Mouse (Mus musculus) stomach, postnatal 0 days (tissue): ENCODE results near the gene Dnaic1. TPM values are rescaled to one million over a fixed set of nuclear protein-coding genes. Genes with fewer than 3 reads are reported as not detected.

Experiments used
- ATAC-seq: fragments of 200-750 bp; cut with Nextera tagmentation; 2 replicates; pipeline ENCODE4 v1.8.0; 2017; ENCODE audit not compliant: low FRiP score, low TSS enrichment
- DNase-seq: peaks from one replicate; pipeline ENCODE4 v3.0.0-alpha.2; 2016; ENCODE audit warnings: low spot score
- H3K27ac ChIP-seq: fragments of 300-500 bp; sonication (generic); replicated peaks from 2 replicates; pipeline ENCODE4 v1.5.1; 2014; ENCODE audit warnings: mild to moderate bottlenecking, control low read depth
- H3K27me3 ChIP-seq: fragments of 300-500 bp; sonication (generic); 2 replicates; pipeline ENCODE4 v1.6.1; 2014; ENCODE audit warnings: low read length; ENCODE audit not compliant: control insufficient read depth, insufficient read depth
- H3K36me3 ChIP-seq: fragments of 300-500 bp; sonication (generic); 2 replicates; pipeline ENCODE4 v1.6.1; 2014; ENCODE audit warnings: low read length, mixed read lengths; ENCODE audit not compliant: control insufficient read depth, insufficient read depth
- H3K4me1 ChIP-seq: fragments of 300-500 bp; sonication (generic); replicated peaks from 2 replicates; pipeline ENCODE4 v1.6.1; 2014; ENCODE audit warnings: antibody characterized with exemption; ENCODE audit not compliant: control insufficient read depth, insufficient read depth
- H3K4me2 ChIP-seq: fragments of 300-500 bp; sonication (generic); replicated peaks from 2 replicates; pipeline ENCODE4 v1.6.1; 2014; ENCODE audit warnings: low read depth, mild to moderate bottlenecking, control low read depth, moderate library complexity
- H3K4me3 ChIP-seq: fragments of 300-500 bp; sonication (generic); 2 replicates; pipeline ENCODE4 v1.5.1; 2014; ENCODE audit warnings: low read depth, low read length, control low read depth
- H3K9ac ChIP-seq: fragments of 300-500 bp; sonication (generic); 2 replicates; pipeline ENCODE4 v1.6.1; 2014; ENCODE audit warnings: mild to moderate bottlenecking, low read length, control low read depth, mixed read lengths
- H3K9me3 ChIP-seq: fragments of 300-500 bp; sonication (generic); 2 replicates; pipeline ENCODE4 v1.6.1; 2016; ENCODE audit warnings: low read length; ENCODE audit not compliant: control insufficient read depth
- CTCF ChIP-seq: IDR thresholded peaks from 2 replicates; pipeline ENCODE4 v1.5.1; 2016; ENCODE audit warnings: antibody characterized with exemption, low read depth, mild to moderate bottlenecking, moderate library complexity
- EP300 ChIP-seq: optimal IDR thresholded peaks from 2 replicates; pipeline ENCODE3; 2016; ENCODE audit warnings: antibody characterized with exemption
- WGBS: fragments of 180-500 bp; shearing (Covaris S2); extraction: QIAGEN DNeasy Blood & Tissue Kit; methylation state at CpG from one replicate; pipeline ENCODE4 v1.1.7; 2014; 5-methylcytosine and 5-hydroxymethylcytosine counted together
- polyA plus RNA-seq: library from polyadenylated mRNA; unstranded; fragments of >200 nt; fragmentation: Nextera tagmentation; extraction: Ambion mirVana; gene quantifications from 2 replicates; pipeline ENCODE4 v1.2.1, GENCODE M21; 2015

The Dnaic1 gene
- polyA plus RNA-seq, 1 experiment from 2014 or later: 6.0 TPM

DNA sequence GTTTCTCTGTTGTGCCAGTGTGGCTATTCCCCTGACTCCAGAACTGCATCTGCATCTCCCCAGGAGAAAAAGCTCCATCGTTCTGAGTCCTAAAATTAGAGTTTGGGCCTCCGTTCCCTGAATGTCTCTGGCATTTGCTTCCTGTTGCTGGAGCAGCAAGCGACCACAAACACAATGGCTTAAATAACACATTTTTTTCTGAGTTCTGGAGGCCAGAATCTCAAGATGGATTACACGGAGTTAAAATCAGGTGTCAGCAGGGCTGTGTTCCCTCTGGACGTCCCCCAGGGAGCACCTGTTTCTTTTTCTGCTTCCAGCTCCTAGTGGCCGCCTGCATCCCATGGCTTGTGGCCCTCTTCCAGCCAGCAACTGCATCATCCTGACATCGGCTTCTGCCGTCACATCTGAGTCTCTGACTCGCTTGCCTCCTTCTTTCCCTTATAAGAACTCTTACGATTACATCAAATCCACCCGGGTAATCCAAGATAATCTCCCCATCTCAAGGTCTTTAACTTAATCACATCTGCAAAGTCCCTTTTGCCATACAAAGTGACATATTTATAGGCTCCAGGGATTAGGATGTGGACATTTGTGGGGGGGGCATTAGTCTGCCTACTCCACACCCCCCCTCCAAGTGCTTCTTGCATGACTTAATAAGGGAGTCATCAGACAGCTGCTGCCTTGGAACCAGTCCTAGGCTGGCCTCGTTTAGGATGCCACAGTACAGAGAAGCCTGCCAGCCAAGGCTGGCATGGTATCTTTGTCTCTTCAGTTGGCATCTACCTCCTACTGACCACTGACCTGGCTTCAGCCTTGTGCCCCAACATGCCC lies 49.6 kb downstream of the Dnaic1 start:
- no peaks in the 10 kb centered on the region for H3K4me1 ChIP-seq
- H3K27me3 ChIP-seq: no peaks in the 10 kb centered on the region
- DNase-seq (no peak), ATAC-seq (peak; percentile 75)
- H3K4me2 ChIP-seq: no peak overlapping the region
- 21% methylated on average over 12 of the region's 12 CpGs for WGBS
- TF ChIP-seq EP300 (peak; percentile 95), CTCF (peak; percentile 30; the same call in 1 of the 2 replicates)
- no peak overlapping the region for H3K4me3 ChIP-seq
- H3K9me3 ChIP-seq: no peaks in the 10 kb centered on the region
- no peak overlapping the region for H3K9ac ChIP-seq
- H3K36me3 ChIP-seq: no peaks in the 10 kb centered on the region
- peak overlapping the region; percentile 50 for H3K27ac ChIP-seq

DNA sequence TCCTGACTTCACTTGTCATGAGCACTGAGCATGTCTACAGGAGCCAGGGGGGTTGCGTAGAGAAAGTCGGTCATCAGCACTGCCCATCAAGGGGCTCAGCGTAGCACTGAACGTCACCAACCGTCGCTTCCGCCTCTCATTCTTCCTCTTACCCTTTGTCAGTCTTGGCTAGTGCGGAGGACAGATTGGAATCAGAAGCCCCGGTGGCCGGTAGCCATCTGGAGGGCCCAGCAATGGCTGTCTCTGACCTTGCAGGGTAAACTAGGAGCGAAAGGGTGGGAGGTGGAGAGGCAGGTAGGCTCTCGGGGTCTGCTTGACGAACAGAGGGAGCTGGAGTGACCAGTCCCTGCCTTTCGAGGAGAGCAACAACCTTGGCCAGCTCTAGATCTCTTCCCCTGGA lies 52.5 kb downstream of the Dnaic1 start:
- H3K27me3 ChIP-seq: no peaks in the 10 kb centered on the region
- H3K4me2 ChIP-seq: no peak overlapping the region
- DNase-seq (no peak), ATAC-seq (no peak)
- H3K27ac ChIP-seq: no peak overlapping the region
- no peak overlapping the region for H3K9ac ChIP-seq
- H3K9me3 ChIP-seq: no peaks in the 10 kb centered on the region
- WGBS: 87% methylated on average over 14 of the region's 14 CpGs
- no peaks in the 10 kb centered on the region for H3K36me3 ChIP-seq
- no peak overlapping the region for H3K4me3 ChIP-seq
- H3K4me1 ChIP-seq: no peaks in the 10 kb centered on the region
- TF ChIP-seq CTCF (no peak), EP300 (no peak)

DNA sequence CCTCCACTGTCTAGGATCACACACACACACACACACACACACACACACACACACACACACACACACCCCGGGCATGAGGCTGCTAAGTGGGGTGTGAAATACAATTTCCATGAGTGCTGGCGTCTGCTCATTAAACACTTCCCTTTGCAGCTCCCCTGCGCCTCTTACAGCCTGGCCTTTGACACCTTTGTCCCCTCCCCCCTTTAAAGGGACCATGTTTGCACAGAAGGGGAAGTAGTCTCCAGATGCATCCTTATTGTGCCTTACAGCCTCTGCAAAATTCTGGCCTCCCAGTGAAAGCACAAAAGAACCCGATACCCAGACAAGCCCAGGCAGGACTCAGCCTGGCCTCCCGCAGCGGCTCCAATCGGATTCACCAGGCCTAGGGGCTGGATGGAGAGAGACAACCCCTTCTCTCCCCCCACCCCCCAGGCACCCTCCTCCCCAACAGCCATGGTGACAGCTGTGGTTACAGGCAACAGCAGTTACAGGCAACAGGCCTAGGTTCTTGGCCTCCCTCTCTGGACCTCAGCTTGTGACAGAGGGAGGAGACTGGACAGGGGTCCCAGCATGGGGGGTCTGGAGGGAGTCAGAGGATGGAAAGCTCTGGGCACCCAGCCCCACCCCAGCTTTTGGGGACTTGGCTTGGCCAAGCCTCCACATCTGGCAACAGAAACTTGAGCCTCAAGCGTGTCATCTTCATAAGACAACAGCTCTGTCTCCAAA lies 58.8 kb downstream of the Dnaic1 start:
- DNase-seq: peak; percentile 35
- no peak overlapping the region for H3K4me2 ChIP-seq
- peaks cover 8% of the 10 kb centered on the region; the same call in 1 of the 2 replicates for H3K4me1 ChIP-seq
- H3K36me3 ChIP-seq: no peaks in the 10 kb centered on the region
- H3K4me3 ChIP-seq: no peak overlapping the region
- 9% methylated on average over 6 of the region's 8 CpGs for WGBS
- H3K27me3 ChIP-seq: no peaks in the 10 kb centered on the region
- peak overlapping the region; percentile 78 for H3K27ac ChIP-seq
- ATAC-seq: peak; percentile 71
- TF ChIP-seq CTCF (no peak), EP300 (no peak)
- H3K9me3 ChIP-seq: no peaks in the 10 kb centered on the region
- H3K9ac ChIP-seq: no peak overlapping the region; the same call in 1 of the 2 replicates

DNA sequence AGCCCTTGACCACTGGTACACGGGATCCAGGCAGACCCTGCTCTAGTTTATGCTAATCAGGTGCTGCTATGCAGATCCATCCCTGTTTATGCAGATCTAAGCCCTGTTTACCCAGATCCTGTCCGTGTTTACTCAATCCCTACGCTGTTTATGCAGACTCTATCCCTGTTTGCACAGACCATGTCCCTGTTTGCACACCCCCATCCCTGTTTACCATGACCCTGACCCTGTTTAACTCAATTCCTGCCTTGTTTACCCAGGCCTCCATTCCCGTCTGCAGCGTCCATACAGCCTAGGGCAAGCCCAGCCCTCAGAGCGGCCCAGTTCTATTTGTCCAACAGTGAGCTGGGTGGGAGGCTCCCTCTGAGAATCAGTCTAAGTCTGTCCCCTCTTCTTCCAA lies 60.6 kb downstream of the Dnaic1 start:
- Histone ChIP-seq H3K27ac (0 out of 2 replicates have a peak overlapping the region, but pooled peaks have one; percentile 35), H3K36me3 (no peaks in the 10 kb centered on the region), H3K4me2 (no peak overlapping the region), H3K4me1 (peaks cover 8% of the 10 kb centered on the region; the same call in 1 of the 2 replicates), H3K9me3 (no peaks in the 10 kb centered on the region), H3K27me3 (no peaks in the 10 kb centered on the region), H3K4me3 (no peak overlapping the region), H3K9ac (no peak overlapping the region)
- no peak for TF ChIP-seq CTCF
- no peak for TF ChIP-seq EP300
- 43% methylated on average over 6 of the region's 6 CpGs for WGBS
- ATAC-seq (peak; percentile 47; the same call in 1 of the 2 replicates), DNase-seq (no peak)

DNA sequence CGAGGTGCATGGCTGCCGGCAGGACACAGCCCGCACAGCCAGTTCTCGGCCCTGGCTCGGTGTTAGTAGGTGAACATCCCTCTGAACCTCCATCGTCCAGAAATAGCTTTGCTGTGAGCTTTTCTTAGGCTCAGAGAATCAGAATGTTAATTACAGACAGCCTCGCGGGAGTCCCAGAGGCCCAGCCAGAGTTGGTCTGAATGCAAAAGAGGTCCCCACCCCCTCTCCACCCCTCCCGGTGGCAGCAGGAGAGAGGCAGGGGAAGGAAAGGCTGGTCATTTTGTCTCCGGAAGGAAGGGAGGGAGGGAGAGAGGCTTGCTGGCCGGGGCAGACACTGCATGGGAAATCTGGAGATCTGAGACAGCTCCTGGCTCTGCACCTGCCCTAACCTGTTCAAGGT lies 61.8 kb downstream of the Dnaic1 start:
- Histone ChIP-seq H3K4me3 (no peak overlapping the region), H3K4me1 (peaks cover 8% of the 10 kb centered on the region; the same call in 1 of the 2 replicates), H3K27me3 (no peaks in the 10 kb centered on the region), H3K9ac (no peak overlapping the region), H3K36me3 (no peaks in the 10 kb centered on the region), H3K4me2 (0 out of 2 replicates have a peak overlapping the region, but pooled peaks have one; percentile 11), H3K27ac (peak overlapping the region; percentile 56), H3K9me3 (no peaks in the 10 kb centered on the region)
- DNase-seq (peak; percentile 25), ATAC-seq (no peak; the same call in 1 of the 2 replicates)
- TF ChIP-seq EP300 (no peak), CTCF (no peak)
- WGBS: 4% methylated on average over 11 of the region's 11 CpGs
